Mouse (Mus musculus): ENCODE measurements at regions not wholly inside any gene's neighbourhood (a gene's known extent, or its start where the extent isn't known, plus 50 kb on each side); places are given as distances from the start of the nearest gene placed in this dataset.

DNA sequence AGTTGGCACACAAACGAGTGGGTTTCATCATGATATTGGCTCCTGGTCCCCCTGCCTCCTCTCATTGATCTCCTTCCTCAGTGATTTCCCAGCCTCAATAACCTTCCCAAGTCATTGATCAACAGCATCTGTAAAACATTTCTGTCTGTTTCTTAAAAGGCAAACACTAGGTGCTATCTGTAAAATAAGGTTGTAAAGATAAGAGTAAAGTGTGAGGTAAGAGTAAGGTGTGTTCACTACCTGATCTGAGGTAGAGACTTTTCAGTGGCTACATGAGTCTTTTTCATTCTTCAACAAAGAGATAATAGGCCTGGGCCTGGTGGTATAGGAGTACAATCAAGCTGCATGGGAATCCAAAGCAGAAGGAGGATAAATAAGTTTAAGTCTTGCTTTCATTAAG, 55.7 kb downstream of the Plk2 start:
- H3K27ac ChIP-seq, result no peak overlapping the region
- H3K4me3 ChIP-seq, result no peak overlapping the region
- no peak for TF ChIP-seq CTCF (IDR thresholded peaks at IDR 0.05)
- DNase-seq, result no peak
- intact Hi-C loops (cut with DNase I), result no loop called here

DNA sequence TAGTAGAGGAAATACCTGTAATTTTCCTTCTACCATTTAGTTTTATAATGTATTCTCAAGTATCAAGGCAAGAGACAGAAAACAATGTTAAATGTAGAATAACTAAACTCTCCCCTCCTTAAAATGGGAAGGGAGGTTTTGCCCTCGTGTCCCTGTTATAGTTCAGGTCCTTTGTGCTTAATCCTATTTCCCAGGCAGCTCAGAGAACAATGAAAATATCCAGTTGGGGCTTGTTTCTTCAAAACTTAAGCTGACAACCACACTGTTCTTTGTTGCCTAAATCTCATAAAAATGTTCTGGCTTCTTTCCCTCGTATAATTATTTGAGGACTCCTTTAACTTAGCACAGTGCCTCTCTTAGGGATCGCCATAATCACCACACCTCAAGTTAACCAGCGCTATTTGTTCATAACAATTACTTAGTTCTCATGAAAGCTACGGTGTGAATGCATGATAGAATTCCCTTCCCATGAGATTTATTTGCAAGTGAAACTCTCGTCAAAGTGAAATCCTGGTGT, 57.2 kb downstream of the Plk2 start:
- no peak for DNase-seq
- intact Hi-C loops (cut with DNase I), result no loop called here
- no peak overlapping the region for H3K4me3 ChIP-seq
- H3K27ac ChIP-seq, result no peak overlapping the region
- no peak for TF ChIP-seq CTCF (IDR thresholded peaks at IDR 0.05)

GRCm38 (mm10) chr13:110455085-110455484, 60.2 kb downstream of the Plk2 start:
- no peak for TF ChIP-seq CTCF (IDR thresholded peaks at IDR 0.05)
- Histone ChIP-seq H3K27ac (no peak overlapping the region), H3K4me3 (no peak overlapping the region)
- no peak for DNase-seq
- intact Hi-C loops (cut with DNase I), result no loop called here

GRCm38 (mm10) chr13:110455569-110456196, 60.8 kb downstream of the Plk2 start:
- TF ChIP-seq CTCF (IDR thresholded peaks at IDR 0.05), result no peak

DNA sequence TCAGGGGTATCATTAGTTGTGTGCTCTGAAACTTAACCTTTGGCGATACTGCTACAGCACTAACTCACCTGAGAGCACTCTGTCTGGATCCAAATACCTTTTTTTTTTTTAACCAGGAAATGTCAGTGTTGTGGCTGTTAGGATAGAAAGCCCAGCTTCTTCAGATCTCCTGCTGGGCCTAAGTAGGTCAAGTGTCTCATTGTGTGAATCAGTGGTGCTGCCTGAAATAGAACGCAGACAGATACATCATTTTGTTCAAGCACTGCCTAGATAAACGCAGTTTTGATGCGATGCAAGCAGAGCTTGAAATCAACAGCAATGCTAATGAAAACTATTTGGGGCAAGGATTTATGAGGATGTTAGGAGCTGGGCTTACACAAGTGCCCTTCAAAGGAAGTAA, 63.9 kb downstream of the Plk2 start:
- DNase-seq, result no peak
- TF ChIP-seq CTCF (IDR thresholded peaks at IDR 0.05), result no peak

More at GRCm38 (mm10) chr13:110455569-110456196, 60.8 kb downstream of the Plk2 start:
- Histone ChIP-seq H3K4me3 (no peak overlapping the region), H3K27ac (no peak overlapping the region)
- DNase-seq, result no peak
- intact Hi-C loops (cut with DNase I), result no loop called here

GRCm38 (mm10) chr13:110461581-110461980, 66.7 kb downstream of the Plk2 start:
- no peak for TF ChIP-seq CTCF (IDR thresholded peaks at IDR 0.05)
- intact Hi-C loops (cut with DNase I), result no loop called here

More for the DNA sequence above, 63.9 kb downstream of the Plk2 start:
- H3K4me3 ChIP-seq, result no peak overlapping the region
- intact Hi-C loops (cut with DNase I), result no loop called here
- H3K27ac ChIP-seq, result no peak overlapping the region

GRCm38 (mm10) chr13:110471526-110471925, 76.7 kb downstream of the Plk2 start:
- no peak for TF ChIP-seq CTCF (IDR thresholded peaks at IDR 0.05)
- Histone ChIP-seq H3K27ac (no peak overlapping the region), H3K4me3 (no peak overlapping the region)
- intact Hi-C loops (cut with DNase I), result no loop called here
- DNase-seq, result no peak

More at GRCm38 (mm10) chr13:110461581-110461980, 66.7 kb downstream of the Plk2 start:
- DNase-seq, result no peak
- no peak overlapping the region for H3K27ac ChIP-seq
- H3K4me3 ChIP-seq, result no peak overlapping the region

DNA sequence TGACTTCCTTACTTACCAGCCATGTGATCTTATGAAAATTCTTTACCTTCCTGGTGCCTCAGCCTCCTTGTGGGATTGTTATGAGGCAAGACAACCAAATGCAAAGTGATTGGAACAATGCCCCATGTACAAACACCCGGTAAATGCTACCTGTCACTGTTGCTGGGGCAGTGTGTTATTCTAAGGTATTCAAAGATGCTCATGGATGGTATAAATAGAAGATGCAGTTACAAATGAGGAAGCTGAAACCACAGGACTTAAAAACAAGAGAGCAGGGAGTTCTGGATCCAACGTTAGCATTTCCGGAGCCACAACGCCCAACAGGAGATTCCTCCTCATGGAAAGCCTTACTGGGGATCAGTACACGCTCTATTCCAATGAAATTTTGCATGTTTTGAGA, 82.9 kb downstream of the Plk2 start:
- intact Hi-C loops (cut with DNase I), result no loop called here
- no peak overlapping the region for H3K4me3 ChIP-seq
- no peak for DNase-seq
- TF ChIP-seq CTCF (IDR thresholded peaks at IDR 0.05), result no peak
- H3K27ac ChIP-seq, result no peak overlapping the region

DNA sequence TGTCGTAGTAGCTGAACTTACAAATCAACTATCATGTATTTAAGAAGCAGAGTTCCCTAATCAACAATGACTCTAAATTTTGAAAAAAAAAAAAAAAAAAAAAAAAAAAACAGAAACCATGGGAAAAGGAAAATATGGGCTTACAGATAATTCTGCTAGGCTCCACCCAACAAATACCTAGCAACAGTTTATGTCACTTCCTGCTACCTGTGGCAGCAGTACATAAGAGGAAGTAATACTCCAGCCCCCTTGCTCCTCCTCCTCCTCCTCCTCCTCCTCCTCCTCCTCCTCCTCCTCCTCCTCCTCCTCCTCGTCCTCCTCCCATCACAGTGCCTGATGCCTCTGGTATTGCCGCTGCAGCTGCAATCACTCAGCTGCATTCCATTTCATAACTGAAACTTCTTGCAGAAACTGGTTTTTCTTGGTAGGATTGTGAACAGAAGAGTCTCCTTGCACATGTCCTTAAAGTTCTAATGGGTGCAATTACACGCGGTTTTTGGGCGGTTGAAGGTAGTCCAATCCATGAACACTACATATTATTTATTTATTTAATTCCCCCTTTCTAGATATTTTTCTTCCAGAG, 89.6 kb downstream of the Plk2 start:
- no peak for TF ChIP-seq CTCF (IDR thresholded peaks at IDR 0.05)
- DNase-seq, result no peak
- intact Hi-C loops (cut with DNase I), result no loop called here
- Histone ChIP-seq H3K27ac (no peak overlapping the region), H3K4me3 (no peak overlapping the region)

GRCm38 (mm10) chr13:110485515-110485914, 90.7 kb downstream of the Plk2 start:
- no peak for TF ChIP-seq CTCF (IDR thresholded peaks at IDR 0.05)
- intact Hi-C loops (cut with DNase I), result no loop called here
- Histone ChIP-seq H3K27ac (no peak overlapping the region), H3K4me3 (no peak overlapping the region)
- DNase-seq, result no peak

DNA sequence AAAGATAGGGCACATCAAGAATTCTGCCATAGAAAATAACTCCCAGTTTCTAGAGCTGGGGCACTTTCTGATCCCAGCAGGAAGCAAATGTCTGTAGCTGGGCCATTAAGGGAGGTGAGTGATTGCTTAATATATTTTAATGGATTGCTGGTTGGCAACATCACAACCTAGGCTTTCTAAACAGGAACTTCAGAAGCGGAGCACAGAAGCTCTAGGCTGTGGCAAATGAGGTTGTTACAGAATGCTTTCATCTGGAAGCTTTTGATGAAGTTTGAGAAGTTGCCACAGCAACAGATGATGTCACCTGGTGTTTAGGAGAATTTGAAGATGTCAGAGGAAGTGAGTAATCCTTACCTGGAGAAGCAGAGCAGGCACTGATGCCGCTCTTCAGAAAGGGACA, 95.3 kb downstream of the Plk2 start:
- TF ChIP-seq CTCF (IDR thresholded peaks at IDR 0.05), result no peak
- intact Hi-C loops (cut with DNase I), result no loop called here

GRCm38 (mm10) chr13:110492296-110493001, 97.6 kb downstream of the Plk2 start:
- DNase-seq, result no peak
- TF ChIP-seq CTCF (IDR thresholded peaks at IDR 0.05), result no peak
- Histone ChIP-seq H3K27ac (no peak overlapping the region), H3K4me3 (no peak overlapping the region)
- intact Hi-C loops (cut with DNase I), result no loop called here

More for the DNA sequence above, 95.3 kb downstream of the Plk2 start:
- DNase-seq, result no peak
- Histone ChIP-seq H3K4me3 (no peak overlapping the region), H3K27ac (no peak overlapping the region)

- no peak overlapping the region for H3K27ac ChIP-seq
- intact Hi-C loops (cut with DNase I), result no loop called here
- DNase-seq, result no peak
- no peak for TF ChIP-seq CTCF (IDR thresholded peaks at IDR 0.05)
- H3K4me3 ChIP-seq, result no peak overlapping the region
These were observed 98.2 kb downstream of the Plk2 start for GRCm38 (mm10) chr13:110493002-110493552.
